Mouse (Mus musculus) olfactory bulb, adult 2 months (tissue): ENCODE results near the gene Cadm4.

ENCODE experiments used
- CTCF ChIP-seq: fragments of 200-500 bp; IDR thresholded peaks from 2 replicates; pipeline ENCODE4 v1.5.1; 2012; ENCODE audit warnings: low read depth, mild to moderate bottlenecking, low read length, moderate library complexity; ENCODE audit not compliant: insufficient read depth
- POLR2A ChIP-seq: fragments of 200-500 bp; IDR thresholded peaks from 2 replicates; pipeline ENCODE4 v1.6.1; 2012; ENCODE audit warnings: mild to moderate bottlenecking, low read depth, low read length, moderate library complexity; ENCODE audit not compliant: insufficient read depth

DNA sequence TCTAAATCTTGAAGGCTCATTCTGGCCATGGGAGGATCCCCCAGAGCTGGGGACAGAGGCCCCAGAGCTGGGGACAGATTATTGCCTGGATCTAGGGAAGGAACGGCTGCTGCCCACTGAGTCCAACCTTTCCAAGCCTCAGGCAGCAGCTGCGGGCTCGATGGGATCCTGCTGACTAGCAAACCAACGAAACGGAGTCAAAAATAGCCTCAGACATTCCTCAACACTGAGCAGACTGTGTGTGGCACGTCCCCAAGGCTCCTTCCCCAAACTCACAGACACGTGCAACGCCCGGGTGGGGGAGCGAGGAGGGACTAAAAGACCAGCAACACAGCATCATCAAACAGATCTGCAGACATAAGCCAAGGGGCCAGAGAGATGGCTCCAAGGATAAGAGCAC is 43.8 kb upstream of the Cadm4 start:
- TF ChIP-seq POLR2A = no peak
- TF ChIP-seq CTCF = no peak
